Mouse (Mus musculus): ENCODE data around the gene Igdcc3.

DNA sequence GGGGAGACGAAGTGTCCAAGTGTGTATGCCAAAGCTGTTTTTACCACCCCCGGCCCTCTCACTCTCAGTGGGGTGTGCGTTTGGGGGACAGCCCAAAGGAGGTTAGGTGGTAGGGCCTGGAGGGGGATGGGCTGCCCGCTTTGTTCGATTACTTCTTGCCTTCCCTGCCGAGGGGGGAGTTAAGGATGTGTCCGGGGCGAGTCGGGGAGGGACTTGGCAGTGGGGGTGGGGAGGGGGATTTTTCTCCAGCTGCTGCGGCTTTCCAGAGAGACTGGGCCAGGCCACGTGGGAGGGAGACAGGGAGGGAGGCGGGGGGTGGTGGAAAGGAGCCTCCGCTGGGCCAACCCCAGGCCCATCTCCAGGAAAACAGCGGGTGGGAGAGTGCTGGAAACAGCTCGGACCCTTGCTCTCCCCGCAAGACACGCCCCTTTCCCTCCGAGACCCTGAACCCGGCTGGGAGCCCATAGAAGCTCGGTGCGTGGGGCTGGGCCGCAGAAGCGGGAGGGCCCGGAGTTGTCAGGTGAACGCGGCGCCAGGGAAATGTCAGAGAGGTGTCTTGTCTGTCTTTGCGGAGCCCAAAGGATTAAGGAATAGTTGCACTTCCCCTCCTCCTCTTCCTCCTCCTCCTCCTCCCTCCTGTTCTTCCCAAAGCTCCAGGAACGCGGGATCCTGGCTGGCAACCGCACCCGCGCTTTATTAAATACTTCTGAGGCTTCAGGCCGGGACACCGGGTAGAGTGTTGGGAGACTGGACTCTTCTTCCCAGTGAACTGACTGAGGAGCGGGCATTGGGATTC is 38.4 kb upstream of the Igdcc3 start:
- TF ChIP-seq CTCF (IDR thresholded peaks at IDR 0.05; ENCODE audit: extremely low read depth, insufficient read length, insufficient replicate concordance, low read depth, low read length) (no peak), POLR2A (IDR thresholded peaks at IDR 0.05; ENCODE audit: low read depth, low read length) (no peak)
